Mouse (Mus musculus) heart, embryonic 16.5 days (tissue): Measurements from ENCODE around the gene Fbxl18. TPM values are rescaled to one million over a fixed set of nuclear protein-coding genes. Genes with fewer than 3 reads are reported as not detected.

Experiments
- ATAC-seq: fragments of 200-750 bp; cut with Nextera tagmentation; replicated peaks from 2 replicates; pipeline ENCODE4 v1.8.0; 2017; ENCODE audit warnings: moderate number of reproducible peaks; ENCODE audit not compliant: insufficient read depth, low FRiP score; ENCODE audit errors: extremely low read depth
- H3K27ac ChIP-seq: fragments of 300-500 bp; sonication (generic); 2 replicates; pipeline ENCODE4 v1.5.1; 2014; ENCODE audit warnings: mild to moderate bottlenecking, low read length, control low read depth, moderate library complexity
- H3K27me3 ChIP-seq: fragments of 300-500 bp; sonication (generic); 2 replicates; pipeline ENCODE4 v1.6.1; 2014; ENCODE audit warnings: low read length, mixed read lengths; ENCODE audit not compliant: control insufficient read depth, insufficient read depth
- H3K36me3 ChIP-seq: fragments of 300-500 bp; sonication (generic); 2 replicates; pipeline ENCODE4 v1.6.1; 2014; ENCODE audit not compliant: control insufficient read depth, insufficient read depth
- H3K4me1 ChIP-seq: fragments of 300-500 bp; sonication (generic); 2 replicates; pipeline ENCODE4 v1.6.1; 2014; ENCODE audit warnings: low read length, mixed read lengths; ENCODE audit not compliant: control insufficient read depth, insufficient read depth
- H3K4me2 ChIP-seq: fragments of 300-500 bp; sonication (generic); 2 replicates; pipeline ENCODE4 v1.6.1; 2014; ENCODE audit warnings: low read depth, mild to moderate bottlenecking, control low read depth, low read length
- H3K4me3 ChIP-seq: fragments of 300-500 bp; sonication (generic); 2 replicates; pipeline ENCODE4 v1.5.1; 2014; ENCODE audit warnings: mild to moderate bottlenecking, control low read depth, low read length
- H3K9ac ChIP-seq: fragments of 300-500 bp; sonication (generic); 2 replicates; pipeline ENCODE4 v1.6.1; 2014; ENCODE audit warnings: low read length, control low read depth
- H3K9me3 ChIP-seq: fragments of 300-500 bp; sonication (generic); replicated peaks from 2 replicates; pipeline ENCODE4 v1.6.1; 2016; ENCODE audit warnings: low read length; ENCODE audit not compliant: control insufficient read depth
- WGBS: fragments of 180-500 bp; shearing (Covaris S2); extraction: QIAGEN DNeasy Blood & Tissue Kit; methylation state at CpG from one replicate; pipeline ENCODE4 v1.1.7; 2014; 5-methylcytosine and 5-hydroxymethylcytosine counted together
- polyA plus RNA-seq: library from polyadenylated mRNA; unstranded; fragments of >200 nt; fragmentation: Nextera tagmentation; extraction: Ambion mirVana; gene quantifications from 2 replicates; pipeline ENCODE4 v1.2.1, GENCODE M21; 2015

Gene Fbxl18
- polyA plus RNA-seq, 1 experiment from 2014 or later, result 7.5 TPM

DNA sequence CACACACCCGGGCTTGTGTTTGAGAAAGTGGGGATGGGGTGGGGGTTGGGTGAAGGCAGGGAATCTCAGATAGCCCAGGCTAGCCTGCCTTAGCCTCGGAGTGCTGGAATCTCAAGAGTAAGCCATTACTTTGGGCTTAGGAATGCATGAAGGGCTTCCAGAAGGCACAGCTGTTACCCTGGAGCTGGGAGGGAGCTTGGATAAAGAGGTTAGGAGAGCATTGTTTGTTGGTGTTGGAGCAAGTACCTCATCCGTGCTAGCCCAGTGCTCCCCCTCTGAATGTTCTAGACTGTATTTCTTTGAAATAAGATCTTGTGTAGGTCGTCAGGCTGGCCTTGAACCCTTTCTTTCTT, 34.2 kb upstream of the Fbxl18 start:
- no peaks in the 10 kb centered on the region for H3K27me3 ChIP-seq
- H3K9me3 ChIP-seq, result no peaks in the 10 kb centered on the region
- WGBS, result 11% methylated on average over 4 of the region's 4 CpGs
- peak overlapping the region; percentile 80 for H3K4me2 ChIP-seq
- peak overlapping the region; percentile 94 for H3K27ac ChIP-seq
- H3K4me3 ChIP-seq, result peak overlapping the region; percentile 70
- H3K9ac ChIP-seq, result peak overlapping the region; percentile 83
- peak; percentile 16; the same call in 1 of the 2 replicates for ATAC-seq
- H3K4me1 ChIP-seq, result peaks cover 42% of the 10 kb centered on the region
- no peaks in the 10 kb centered on the region for H3K36me3 ChIP-seq

DNA sequence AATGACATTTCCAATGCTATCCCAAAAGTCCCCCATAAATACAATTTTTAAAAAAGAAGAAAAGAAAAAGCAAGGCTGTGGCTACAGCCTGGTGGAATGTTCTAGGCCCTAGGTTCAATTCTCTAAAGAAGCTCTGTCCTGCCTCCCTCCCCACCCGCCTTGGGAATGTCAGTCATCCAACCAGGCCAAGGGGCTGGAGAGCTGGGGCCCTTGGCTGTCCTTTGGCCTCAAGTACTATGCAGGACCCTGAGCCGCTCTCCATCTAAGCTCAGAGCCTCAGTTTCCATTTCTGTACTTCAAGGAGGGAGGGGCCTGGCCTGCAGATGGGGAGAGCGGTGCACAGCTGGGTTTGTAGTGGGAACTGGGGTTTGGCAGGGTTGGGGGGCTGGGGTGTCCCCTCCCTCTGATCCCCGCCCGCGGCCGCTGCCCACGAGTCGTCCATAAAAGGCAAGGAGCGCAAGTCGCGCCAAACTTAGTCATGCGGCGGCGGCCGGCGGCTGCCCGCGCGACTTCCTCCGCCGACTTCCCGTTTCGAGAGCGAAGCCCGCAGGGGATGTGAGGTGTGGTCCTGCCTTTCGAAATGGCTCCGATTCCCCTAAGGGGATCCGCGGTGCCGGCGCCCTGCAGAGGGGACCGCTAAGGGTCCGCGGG, 33.7 kb upstream of the Fbxl18 start:
- Histone ChIP-seq H3K36me3 (no peaks in the 10 kb centered on the region), H3K9me3 (no peaks in the 10 kb centered on the region), H3K9ac (peak overlapping the region; percentile 83), H3K4me3 (peak overlapping the region; percentile 70), H3K27me3 (no peaks in the 10 kb centered on the region), H3K4me1 (peaks cover 43% of the 10 kb centered on the region), H3K4me2 (peak overlapping the region; percentile 80), H3K27ac (peak overlapping the region; percentile 94)
- ATAC-seq, result peak; percentile 15
- WGBS, result 2% methylated on average over 35 of the region's 35 CpGs

DNA sequence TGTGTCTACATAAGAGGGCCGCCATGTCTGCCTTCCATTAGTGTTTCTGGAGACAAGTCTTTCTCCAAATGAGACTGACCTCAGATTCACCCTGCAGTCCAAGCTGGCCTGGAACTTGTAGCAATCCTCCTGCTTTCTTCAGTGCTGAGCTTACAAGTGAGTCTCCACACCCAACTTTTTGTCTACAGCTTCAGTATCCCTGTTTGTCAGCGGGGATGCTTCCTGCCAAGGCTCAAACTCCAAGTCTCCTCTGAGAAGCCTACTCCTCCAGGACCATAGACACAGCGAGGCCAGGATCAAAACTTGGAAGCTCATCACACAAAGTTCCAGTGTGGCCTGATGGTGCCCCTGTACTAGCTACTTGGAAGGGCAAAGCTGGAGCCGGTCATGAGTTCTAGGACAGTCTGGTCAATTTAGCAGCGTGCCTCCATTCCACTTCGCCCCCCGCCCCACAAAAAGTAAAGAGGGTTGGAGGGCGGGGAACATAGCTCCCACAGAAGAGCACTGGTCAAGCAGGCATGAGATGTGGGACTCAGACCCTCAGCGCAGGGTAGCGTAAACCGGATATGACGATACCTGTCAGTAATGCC, 32.2 kb upstream of the Fbxl18 start:
- H3K27me3 ChIP-seq, result no peaks in the 10 kb centered on the region
- H3K4me1 ChIP-seq, result peaks cover 43% of the 10 kb centered on the region
- H3K9ac ChIP-seq, result no peak overlapping the region; the same call in 1 of the 2 replicates
- no peak overlapping the region for H3K4me3 ChIP-seq
- no peak for ATAC-seq
- H3K36me3 ChIP-seq, result no peaks in the 10 kb centered on the region
- peak overlapping the region; percentile 88 for H3K27ac ChIP-seq
- H3K9me3 ChIP-seq, result no peaks in the 10 kb centered on the region
- no peak overlapping the region for H3K4me2 ChIP-seq
- WGBS, result 90% methylated on average over 12 of the region's 12 CpGs

DNA sequence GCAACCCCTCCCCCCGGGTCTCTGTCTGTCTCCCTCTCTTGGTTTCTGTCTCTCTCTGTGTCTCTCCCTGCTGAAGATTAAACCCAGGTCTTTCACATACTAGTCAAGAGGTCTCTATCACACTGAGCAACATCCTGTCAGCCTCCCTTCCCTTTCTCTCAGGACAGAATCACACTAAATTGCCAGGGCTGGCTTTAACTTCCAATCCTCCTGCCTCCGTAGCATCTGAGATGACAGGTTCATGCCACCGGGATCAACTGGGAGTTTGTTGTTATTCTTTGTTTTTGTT, 31.7 kb upstream of the Fbxl18 start:
- no peaks in the 10 kb centered on the region for H3K9me3 ChIP-seq
- H3K27ac ChIP-seq, result peak overlapping the region; percentile 88
- peak overlapping the region; percentile 55 for H3K9ac ChIP-seq
- H3K36me3 ChIP-seq, result no peaks in the 10 kb centered on the region
- WGBS, result 26% methylated on average over 3 of the region's 3 CpGs
- no peaks in the 10 kb centered on the region for H3K27me3 ChIP-seq
- H3K4me1 ChIP-seq, result peaks cover 41% of the 10 kb centered on the region
- ATAC-seq, result peak; percentile 18; the same call in 1 of the 2 replicates
- peak overlapping the region; percentile 49 for H3K4me2 ChIP-seq
- H3K4me3 ChIP-seq, result no peak overlapping the region; the same call in 1 of the 2 replicates

DNA sequence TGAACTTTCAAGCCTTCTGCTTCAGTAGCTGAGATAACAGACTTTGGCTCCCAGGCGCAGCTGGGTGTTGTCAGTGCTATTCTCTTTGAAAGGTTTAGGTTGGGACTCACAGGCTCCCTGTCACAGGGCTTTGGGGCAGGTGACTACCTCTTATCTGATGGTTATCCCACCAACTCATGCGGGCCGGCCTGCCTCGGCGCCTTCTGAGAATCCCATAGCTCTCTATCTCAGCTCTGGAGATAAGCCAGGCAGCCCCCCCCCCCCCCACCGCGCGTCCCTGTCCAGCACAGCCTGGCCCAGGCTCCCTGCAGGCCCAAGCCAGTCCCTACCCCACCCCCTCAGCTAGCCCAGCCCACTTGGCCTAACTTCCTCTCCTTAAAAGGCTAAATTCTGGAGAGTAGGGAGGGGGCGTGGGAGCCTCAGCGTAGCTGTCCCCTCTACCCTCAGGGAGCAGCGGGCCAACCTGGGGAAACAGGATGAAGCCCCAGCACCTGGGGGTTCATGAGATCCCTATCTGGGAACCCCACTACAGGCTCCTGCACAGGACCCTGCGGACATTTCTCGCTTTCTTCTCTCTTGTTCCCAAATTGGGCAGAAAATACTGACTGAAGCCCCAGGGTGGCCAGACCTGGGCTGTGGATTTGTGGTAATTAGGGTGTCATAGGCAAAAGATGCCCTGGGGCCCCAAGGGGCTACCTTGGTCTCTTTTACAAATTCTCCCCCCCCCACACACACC, 31.2 kb upstream of the Fbxl18 start:
- no peak overlapping the region; the same call in 1 of the 2 replicates for H3K4me3 ChIP-seq
- H3K4me2 ChIP-seq, result peak overlapping the region; percentile 49
- ATAC-seq, result peak; percentile 74
- no peaks in the 10 kb centered on the region for H3K27me3 ChIP-seq
- no peaks in the 10 kb centered on the region for H3K36me3 ChIP-seq
- peaks cover 39% of the 10 kb centered on the region for H3K4me1 ChIP-seq
- WGBS, result 11% methylated on average over 11 of the region's 13 CpGs
- H3K9ac ChIP-seq, result peak overlapping the region; percentile 55
- peak overlapping the region; percentile 88 for H3K27ac ChIP-seq
- no peaks in the 10 kb centered on the region for H3K9me3 ChIP-seq

DNA sequence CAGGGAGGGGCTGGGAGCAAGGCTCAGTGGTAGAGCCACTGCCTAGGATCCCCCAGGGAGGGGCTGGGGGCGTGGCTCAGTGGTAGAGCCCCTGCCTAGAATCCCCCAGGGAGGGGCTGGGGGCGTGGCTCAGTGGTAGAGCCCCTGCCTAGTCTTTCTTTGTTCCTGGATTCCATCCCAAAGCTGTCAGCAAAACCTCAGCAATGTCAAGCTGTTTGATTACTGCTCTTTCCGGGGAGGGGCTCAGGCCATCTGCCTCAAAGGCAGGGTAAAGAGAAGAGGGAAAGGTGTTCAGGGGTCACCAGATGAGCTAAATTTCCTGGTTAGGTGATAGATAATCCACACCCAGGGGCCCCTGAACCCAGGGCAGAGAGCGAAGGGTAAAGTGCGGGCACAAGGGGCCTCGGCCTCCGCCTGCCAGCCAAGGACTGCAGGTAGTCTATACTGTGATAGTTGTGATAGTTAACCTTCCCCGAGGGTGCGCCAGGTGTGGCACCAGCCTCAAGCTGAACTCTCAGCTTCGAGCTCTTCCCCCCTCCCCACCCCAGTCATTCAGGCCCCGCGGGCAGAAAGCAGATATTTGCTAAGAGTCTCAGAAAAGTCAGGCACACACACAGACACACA, 29.2 kb upstream of the Fbxl18 start:
- 69% methylated on average over 12 of the region's 12 CpGs for WGBS
- no peak overlapping the region for H3K27ac ChIP-seq
- H3K4me1 ChIP-seq, result peaks cover 44% of the 10 kb centered on the region

DNA sequence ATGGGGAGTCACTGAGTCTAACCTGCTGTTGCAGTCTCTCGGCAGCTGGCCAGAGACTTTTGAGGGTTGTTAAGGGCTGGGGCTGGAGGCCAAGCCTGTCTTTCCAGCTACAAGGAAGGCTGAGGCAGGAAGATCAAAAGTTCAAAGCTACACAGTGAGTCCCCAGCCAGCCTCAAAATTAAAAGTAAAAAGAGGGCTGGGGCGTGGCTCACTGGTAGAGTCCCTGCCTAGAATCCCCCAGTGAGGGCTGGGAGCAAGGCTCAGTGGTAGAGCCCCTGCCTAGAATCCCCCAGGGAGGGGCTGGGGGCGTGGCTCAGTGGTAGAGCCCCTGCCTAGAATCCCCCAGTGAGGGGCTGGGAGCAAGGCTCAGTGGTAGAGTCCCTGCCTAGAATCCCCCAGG, 28.6 kb upstream of the Fbxl18 start:
- no peak for ATAC-seq
- Histone ChIP-seq H3K27me3 (no peaks in the 10 kb centered on the region), H3K4me1 (peaks cover 43% of the 10 kb centered on the region), H3K9me3 (no peaks in the 10 kb centered on the region), H3K36me3 (no peaks in the 10 kb centered on the region), H3K27ac (no peak overlapping the region), H3K9ac (no peak overlapping the region), H3K4me3 (no peak overlapping the region), H3K4me2 (no peak overlapping the region)
- 84% methylated on average over 3 of the region's 3 CpGs for WGBS

More for the DNA sequence above, 29.2 kb upstream of the Fbxl18 start:
- no peak overlapping the region for H3K9ac ChIP-seq
- no peaks in the 10 kb centered on the region for H3K27me3 ChIP-seq
- H3K4me2 ChIP-seq, result no peak overlapping the region
- no peak for ATAC-seq
- H3K36me3 ChIP-seq, result no peaks in the 10 kb centered on the region
- H3K4me3 ChIP-seq, result no peak overlapping the region
- H3K9me3 ChIP-seq, result no peaks in the 10 kb centered on the region

DNA sequence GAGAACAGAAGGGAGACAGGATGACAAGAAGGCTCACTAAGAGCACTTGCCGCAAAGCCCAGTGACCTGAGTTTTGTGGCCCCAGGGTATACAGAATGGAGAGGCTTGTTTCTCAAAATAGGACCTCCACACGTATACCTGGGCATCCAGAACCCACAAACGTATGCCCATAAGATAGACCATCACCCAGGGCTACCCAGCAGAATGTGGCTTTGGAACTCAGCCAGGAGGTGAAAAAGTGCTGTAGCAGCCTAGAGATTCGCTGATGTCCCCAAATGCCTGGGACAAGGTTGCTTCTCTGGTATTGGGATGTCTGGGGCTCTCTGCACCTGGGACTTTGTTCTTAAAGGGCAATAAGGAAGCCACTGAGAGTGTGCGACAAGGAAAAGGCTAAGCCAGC, 27.0 kb upstream of the Fbxl18 start:
- Histone ChIP-seq H3K27ac (no peak overlapping the region), H3K9ac (no peak overlapping the region), H3K4me2 (no peak overlapping the region), H3K36me3 (no peaks in the 10 kb centered on the region), H3K4me1 (peaks cover 37% of the 10 kb centered on the region), H3K27me3 (no peaks in the 10 kb centered on the region), H3K4me3 (no peak overlapping the region), H3K9me3 (no peaks in the 10 kb centered on the region)
- WGBS, result 76% methylated on average over 5 of the region's 5 CpGs
- ATAC-seq, result no peak

DNA sequence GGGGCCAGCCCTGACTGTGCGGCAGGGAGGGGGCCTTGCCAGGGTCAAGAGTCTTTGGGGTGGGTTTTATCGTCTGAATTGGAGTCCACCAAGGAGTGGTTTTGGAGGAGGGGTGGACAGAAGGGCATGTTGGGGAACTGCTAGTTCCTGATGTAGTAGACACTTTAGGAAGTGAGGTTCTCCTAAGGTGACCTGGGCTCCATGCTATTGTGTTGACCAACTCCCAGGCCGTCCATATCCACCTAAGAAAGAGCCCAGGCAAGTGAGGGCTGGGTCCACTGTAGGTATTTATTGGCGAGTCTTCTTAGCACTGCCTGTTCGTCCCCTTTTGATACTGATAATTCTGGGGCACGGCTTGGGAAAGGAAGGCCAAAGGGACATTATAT, 25.8 kb upstream of the Fbxl18 start:
- no peak for ATAC-seq
- WGBS, result 46% methylated on average over 6 of the region's 6 CpGs
- H3K27me3 ChIP-seq, result no peaks in the 10 kb centered on the region
- H3K4me1 ChIP-seq, result peaks cover 26% of the 10 kb centered on the region
- H3K27ac ChIP-seq, result peak overlapping the region; percentile 86
- H3K4me2 ChIP-seq, result peak overlapping the region; percentile 32
- no peak overlapping the region for H3K4me3 ChIP-seq
- no peaks in the 10 kb centered on the region for H3K9me3 ChIP-seq
- H3K9ac ChIP-seq, result no peak overlapping the region
- no peaks in the 10 kb centered on the region for H3K36me3 ChIP-seq
